Mouse (Mus musculus) heart, adult 2 months (tissue): ENCODE results near the gene Col1a2. TPM values are rescaled to one million over a fixed set of nuclear protein-coding genes. Genes with fewer than 3 reads are reported as not detected.

ENCODE experiments used
- DNase-seq, 2 experiments: peaks; one replicate each; pipeline ENCODE4 v3.0.0; 2021
- H3K27ac ChIP-seq: fragments of 200-600 bp; 2 replicates; pipeline ENCODE4 v1.8.1; 2022
- H3K27me3 ChIP-seq: fragments of 200-500 bp; 2 replicates; pipeline ENCODE4 v1.6.1; 2012; ENCODE audit warnings: mild to moderate bottlenecking, low read length, inconsistent platforms, mixed read lengths; ENCODE audit not compliant: control insufficient read depth, insufficient read depth
- H3K36me3 ChIP-seq: fragments of 200-500 bp; 2 replicates; pipeline ENCODE4 v1.6.1; 2012; ENCODE audit warnings: low read length, inconsistent platforms; ENCODE audit not compliant: control insufficient read depth, insufficient read depth
- H3K4me1 ChIP-seq: fragments of 200-500 bp; 2 replicates; pipeline ENCODE4 v1.6.1; 2011; ENCODE audit warnings: low read length; ENCODE audit not compliant: control insufficient read depth, insufficient read depth
- H3K4me3 ChIP-seq: fragments of 200-600 bp; 2 replicates; pipeline ENCODE4 v1.8.1; 2022
- H3K79me2 ChIP-seq: fragments of 200-500 bp; replicated peaks from 2 replicates; pipeline ENCODE4 v1.6.1; 2012; ENCODE audit warnings: mild to moderate bottlenecking, inconsistent platforms, low read length, moderate library complexity, mixed read lengths; ENCODE audit not compliant: control insufficient read depth, insufficient read depth
- H3K9ac ChIP-seq: fragments of 200-500 bp; 2 replicates; pipeline ENCODE4 v1.6.1; 2012; ENCODE audit warnings: low read depth, mild to moderate bottlenecking, control low read depth, inconsistent platforms, low read length, mixed read lengths
- CTCF ChIP-seq: fragments of 200-600 bp; IDR thresholded peaks from 2 replicates; pipeline ENCODE4 v1.8.1; 2022; ENCODE audit warnings: antibody characterized with exemption, mild to moderate bottlenecking, moderate library complexity
- EP300 ChIP-seq: fragments of 200-500 bp; IDR thresholded peaks from 2 replicates; pipeline ENCODE4 v1.6.1; 2011; ENCODE audit warnings: low read depth, low read length, control low read depth; ENCODE audit not compliant: insufficient read depth
- POLR2A ChIP-seq: fragments of 200-500 bp; IDR thresholded peaks from 2 replicates; pipeline ENCODE4 v1.6.1; 2011; ENCODE audit warnings: mild to moderate bottlenecking, low read depth, low read length, control low read depth; ENCODE audit not compliant: insufficient read depth
- WGBS: fragments of 180-500 bp; shearing (Covaris S2); methylation state at CpG from one replicate; pipeline ENCODE4 v1.1.7; 2018; 5-methylcytosine and 5-hydroxymethylcytosine counted together
- intact Hi-C: fragments of 180-260 bp; cut with DNase I; formaldehyde crosslinking; loops from one replicate; pipeline ENCODE4 v1.15.1; 2025
- polyA plus RNA-seq: library from polyadenylated mRNA; depleted of rRNA; stranded (reverse); fragments of >200 nt; gene quantifications from 2 replicates; pipeline ENCODE4 v1.2.3, GENCODE M21; 2012
- total RNA-seq, 2 experiments: library from RNA; stranded (reverse); gene quantifications; 2 replicates each; pipeline ENCODE4 v1.2.3; 2021

The Col1a2 gene
- total and polyA plus RNA-seq, 3 experiments, result 60.1 to 99.8 (median 88.9) TPM

DNA sequence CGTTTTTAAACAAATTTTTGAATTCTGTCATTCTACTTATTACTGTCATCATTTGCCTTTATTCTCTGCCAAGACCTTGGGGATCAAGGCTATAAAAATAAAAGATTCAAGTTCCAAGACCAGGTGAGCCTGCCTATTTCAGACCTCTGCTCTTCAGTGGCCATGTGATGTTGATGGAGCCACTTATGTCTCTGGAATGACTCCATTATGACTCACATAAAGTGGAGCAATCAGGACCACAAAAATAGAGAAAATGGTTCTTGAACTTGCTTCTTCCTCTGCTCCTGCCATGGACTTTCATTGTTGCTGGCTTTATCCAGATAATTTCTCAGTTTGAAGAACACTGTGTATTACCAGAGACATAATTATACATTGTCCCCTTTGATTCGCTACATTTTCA is 10.9 kb upstream of the Col1a2 start:
- Histone ChIP-seq H3K27me3 (no peaks in the 10 kb centered on the region), H3K79me2 (no peaks in the 10 kb centered on the region), H3K4me1 (no peaks in the 10 kb centered on the region), H3K27ac (no peak overlapping the region), H3K4me3 (no peak overlapping the region), H3K9ac (no peak overlapping the region), H3K36me3 (no peaks in the 10 kb centered on the region)
- intact Hi-C loops, result loop anchor here (5.0 kb wide), 1 partner anchor 36 kb away; no protein-coding TSS in a partner anchor
- DNase-seq, result no peak
- 55% methylated on average over 2 of the region's 2 CpGs for WGBS
- no peak for TF ChIP-seq POLR2A
- TF ChIP-seq CTCF, result no peak
- TF ChIP-seq EP300, result no peak

DNA sequence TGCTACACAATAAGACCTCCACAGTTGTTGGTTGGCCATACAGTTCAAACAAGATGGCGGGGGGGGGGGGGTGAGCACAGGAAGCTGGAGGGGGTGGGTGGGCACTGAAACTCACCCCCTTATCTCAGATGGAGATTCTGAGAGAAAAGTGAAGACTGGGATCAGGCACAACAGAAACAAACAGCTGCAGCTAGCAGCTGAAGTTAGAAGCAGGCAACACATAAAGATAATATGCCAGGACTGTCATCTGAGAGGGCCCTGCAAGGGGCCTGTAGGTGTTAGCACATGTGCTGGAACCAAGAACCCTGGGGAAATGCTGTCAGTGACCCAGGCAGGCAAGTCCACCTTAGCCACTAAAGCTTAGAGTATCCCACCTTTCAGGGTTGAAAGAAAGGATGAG is 8.2 kb upstream of the Col1a2 start:
- WGBS, result 53% methylated on average over 1 of the region's 1 CpGs

DNA sequence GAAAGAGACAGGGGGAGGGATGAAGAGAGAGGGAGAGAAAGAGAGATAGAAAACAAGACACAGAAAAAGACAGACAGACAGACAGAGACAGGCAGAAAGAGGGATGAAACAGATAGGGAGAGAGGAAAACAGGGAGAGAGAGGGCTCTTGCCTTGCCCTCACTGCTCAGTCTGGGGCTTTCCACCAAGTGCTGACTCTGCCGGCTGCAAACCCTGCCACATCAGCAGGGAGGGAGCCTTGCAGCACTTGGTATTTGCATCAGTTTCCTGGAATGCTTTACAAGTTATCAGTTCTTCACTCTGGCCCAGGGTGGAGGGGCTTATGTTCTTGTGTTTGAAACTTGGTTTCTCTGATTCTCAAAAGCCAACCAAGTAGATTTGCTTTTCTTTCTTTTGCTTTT is 1.5 kb upstream of the Col1a2 start:
- H3K9ac ChIP-seq, result peak overlapping the region; percentile 30; the same call in 1 of the 2 replicates
- DNase-seq, result peak; percentile 44 to 46
- H3K27ac ChIP-seq, result peak overlapping the region; percentile 67
- intact Hi-C loops, result no loop called here
- no peaks in the 10 kb centered on the region for H3K4me1 ChIP-seq
- TF ChIP-seq EP300 (no peak), POLR2A (peak; percentile 52; the same call in 1 of the 2 replicates)
- H3K27me3 ChIP-seq, result peaks cover 3% of the 10 kb centered on the region; the same call in 1 of the 2 replicates
- H3K4me3 ChIP-seq, result no peak overlapping the region
- H3K79me2 ChIP-seq, result no peaks in the 10 kb centered on the region
- WGBS, result 0% methylated on average over 1 of the region's 1 CpGs
- no peaks in the 10 kb centered on the region for H3K36me3 ChIP-seq

More for the DNA sequence above, 8.2 kb upstream of the Col1a2 start:
- Histone ChIP-seq H3K4me3 (no peak overlapping the region), H3K9ac (no peak overlapping the region), H3K36me3 (no peaks in the 10 kb centered on the region), H3K4me1 (no peaks in the 10 kb centered on the region), H3K27me3 (no peaks in the 10 kb centered on the region), H3K27ac (no peak overlapping the region), H3K79me2 (no peaks in the 10 kb centered on the region)
- DNase-seq, result no peak
- intact Hi-C loops, result no loop called here
- TF ChIP-seq EP300 (no peak), POLR2A (no peak), CTCF (no peak)

DNA sequence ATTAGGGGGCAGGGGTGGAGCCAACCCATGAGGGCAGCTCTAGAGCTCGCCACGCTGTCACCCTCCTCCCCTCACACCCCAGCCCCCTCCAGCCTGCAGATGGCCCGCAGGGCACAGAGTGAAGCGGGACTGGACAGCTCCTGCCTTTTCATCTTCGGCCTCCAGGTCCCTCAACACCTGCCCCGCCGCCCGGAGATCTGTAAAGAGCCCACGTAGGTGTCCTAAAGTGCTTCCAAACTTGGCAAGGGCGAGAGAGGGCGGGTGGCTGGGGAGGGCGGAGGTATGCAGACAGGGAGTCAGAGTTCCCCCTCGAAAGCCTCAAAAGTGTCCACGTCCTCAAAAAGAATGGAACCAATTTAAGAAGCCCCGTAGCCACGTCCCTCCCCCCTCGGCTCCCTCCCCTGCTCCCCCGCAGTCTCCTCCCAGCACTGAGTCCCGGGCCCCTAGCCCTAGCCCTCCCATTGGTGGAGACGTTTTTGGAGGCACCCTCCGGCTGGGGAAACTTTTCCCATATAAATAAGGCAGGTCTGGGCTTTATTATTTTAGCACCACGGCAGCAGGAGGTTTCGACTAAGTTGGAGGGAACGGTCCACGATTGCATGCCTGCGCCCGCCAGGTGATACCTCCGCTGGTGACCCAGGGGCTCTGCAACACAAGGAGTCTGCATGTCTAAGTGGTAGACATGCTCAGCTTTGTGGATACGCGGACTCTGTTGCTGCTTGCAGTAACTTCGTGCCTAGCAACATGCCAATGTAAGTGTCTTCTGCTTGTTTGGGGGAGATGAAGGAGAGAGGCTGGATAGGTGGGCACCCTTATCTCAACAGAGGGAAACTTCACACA is 764 bp downstream of the Col1a2 start:
- peak; percentile 74 for TF ChIP-seq POLR2A
- TF ChIP-seq CTCF, result no peak
- TF ChIP-seq EP300, result no peak
- peak; percentile 70 to 77 for DNase-seq
- Histone ChIP-seq H3K79me2 (no peaks in the 10 kb centered on the region), H3K9ac (peak overlapping the region; percentile 73), H3K27ac (peak overlapping the region; percentile 80), H3K4me1 (no peaks in the 10 kb centered on the region), H3K27me3 (peaks cover 3% of the 10 kb centered on the region; the same call in 1 of the 2 replicates), H3K4me3 (peak overlapping the region; percentile 48), H3K36me3 (no peaks in the 10 kb centered on the region)
- intact Hi-C loops, result loop anchor here (5.0 kb wide), 1 partner anchor 48 kb away; no protein-coding TSS in a partner anchor
- 2% methylated on average over 31 of the region's 31 CpGs for WGBS

DNA sequence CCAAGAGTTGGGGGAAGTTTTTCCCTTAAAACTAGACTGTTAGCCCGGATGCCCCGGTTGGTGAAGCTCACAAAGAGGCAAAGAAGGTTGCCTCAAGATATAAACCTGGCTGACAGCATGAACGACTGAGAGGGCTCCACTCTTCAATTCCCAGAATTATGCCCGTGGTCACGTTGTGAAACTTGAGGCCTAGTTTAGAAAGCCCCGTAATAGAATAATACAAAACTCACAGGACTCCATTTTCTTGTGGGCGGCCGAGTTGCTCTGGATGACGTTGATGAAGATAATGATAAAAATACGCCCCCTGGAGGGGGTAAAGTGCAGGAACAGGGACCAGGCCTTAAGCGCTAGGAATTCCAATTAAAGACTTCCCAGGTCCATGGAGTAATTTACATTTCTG is 1.5 kb downstream of the Col1a2 start:
- peak; percentile 31 to 38 for DNase-seq
- peak overlapping the region; percentile 48 for H3K4me3 ChIP-seq
- peaks cover 3% of the 10 kb centered on the region; the same call in 1 of the 2 replicates for H3K27me3 ChIP-seq
- H3K4me1 ChIP-seq, result no peaks in the 10 kb centered on the region
- peak overlapping the region; percentile 73 for H3K9ac ChIP-seq
- no peaks in the 10 kb centered on the region for H3K79me2 ChIP-seq
- TF ChIP-seq EP300, result no peak
- TF ChIP-seq CTCF, result peak; percentile 71
- WGBS, result 26% methylated on average over 11 of the region's 11 CpGs
- intact Hi-C loops, result loop anchor here (2.0 to 5.0 kb wide), 2 partner anchors 49 to 87 kb away; no protein-coding TSS in a partner anchor
- H3K27ac ChIP-seq, result peak overlapping the region; percentile 80
- no peaks in the 10 kb centered on the region for H3K36me3 ChIP-seq

DNA sequence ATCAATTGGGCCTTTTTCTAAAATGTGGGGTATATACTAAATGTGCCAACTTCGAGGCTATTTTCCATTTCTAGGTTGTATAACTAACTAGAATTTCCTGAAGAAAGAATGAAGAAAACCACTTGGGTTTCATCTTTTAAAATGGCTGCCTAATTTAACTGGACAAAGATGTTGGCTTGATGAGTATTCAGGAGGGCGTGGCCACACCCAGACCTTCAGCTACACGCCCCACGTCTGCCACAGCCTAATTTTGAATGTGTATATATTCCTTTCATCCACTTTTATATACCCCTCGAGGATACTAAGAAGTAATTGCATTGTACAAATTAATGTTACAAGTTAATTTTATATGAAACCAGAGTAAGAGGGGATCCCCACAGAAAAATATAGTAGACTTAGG is 2.2 kb downstream of the Col1a2 start:
- no peaks in the 10 kb centered on the region for H3K79me2 ChIP-seq
- 71% methylated on average over 5 of the region's 5 CpGs for WGBS
- no peak overlapping the region for H3K9ac ChIP-seq
- H3K36me3 ChIP-seq, result no peaks in the 10 kb centered on the region
- H3K4me3 ChIP-seq, result peak overlapping the region; percentile 48; the same call in 1 of the 2 replicates
- no peak overlapping the region; the same call in 1 of the 2 replicates for H3K27ac ChIP-seq
- intact Hi-C loops, result loop anchor here (2.0 to 5.0 kb wide), 2 partner anchors 49 to 88 kb away; no protein-coding TSS in a partner anchor
- H3K4me1 ChIP-seq, result no peaks in the 10 kb centered on the region
- H3K27me3 ChIP-seq, result peaks cover 3% of the 10 kb centered on the region; the same call in 1 of the 2 replicates
- DNase-seq, result no peak
- TF ChIP-seq POLR2A (no peak), CTCF (no peak), EP300 (no peak)
